Mouse (Mus musculus): Measurements from ENCODE around the gene Usp20. TPM values are rescaled to one million over a fixed set of nuclear protein-coding genes. Genes with fewer than 3 reads are reported as not detected.

Usp20 gene
- 14.6 to 22.0 TPM (median 20.3 TPM) in 4 replicates for total RNA-seq (2023)

GRCm38 (mm10) chr2:30981790-30982513, at the start of gene Usp20, which contains the start of gene BC005624:
Gene Usp20, plus strand, starts transcription at chr2:30982279.
Gene BC005624, minus strand, starts transcription at chr2:30982201.

GRCm38 (mm10) chr2:30952824-30953490, 29.1 kb upstream of the Usp20 start, which contains the start of gene Tor1b:
Gene Tor1b, plus strand, starts transcription at chr2:30952959.

GRCm38 (mm10) chr2:30967352-30968327, 14.4 kb upstream of the Usp20 start, which contains the start of gene Tor1a:
Gene Tor1a, minus strand, starts transcription at chr2:30967933.

Other genes with a start within 250 kb of the Usp20 start
- not detected in 4 replicates for gene 1700001O22Rik, start 178.6 kb upstream of the Usp20 start, total RNA-seq (2023)
- gene Ntmt1, start 174.5 kb upstream of the Usp20 start, total RNA-seq (2023): 35.5 to 46.8 TPM (median 40.4 TPM) in 4 replicates
- 32.2 to 35.5 TPM (median 33.9 TPM) in 4 replicates for gene Asb6, start 151.9 kb upstream of the Usp20 start, total RNA-seq (2023)
- gene Prrx2, start 147.3 kb upstream of the Usp20 start, total RNA-seq (2023): 0.61 TPM in 1 of 4 replicates, not detected in the others
- gene Ptges, start 52.4 kb upstream of the Usp20 start, total RNA-seq (2023): not detected in 4 replicates
- 46.9 to 52.8 TPM (median 51.6 TPM) in 4 replicates for gene Tor1b, start 29.3 kb upstream of the Usp20 start, total RNA-seq (2023)
- 44.2 to 47.0 TPM (median 46.2 TPM) in 4 replicates for gene Tor1a, start 14.3 kb upstream of the Usp20 start, total RNA-seq (2023)
- 120 to 126 TPM (median 121 TPM) in 4 replicates for gene BC005624, start 78 bp upstream of the Usp20 start, total RNA-seq (2023)
- gene Fnbp1, start 159.7 kb downstream of the Usp20 start, total RNA-seq (2023): 213 to 228 TPM (median 222 TPM) in 4 replicates
- gene Gpr107, start 170.0 kb downstream of the Usp20 start, total RNA-seq (2023): 76.7 to 94.5 TPM (median 86.0 TPM) in 4 replicates

Data from B cell, adult 62 days (primary cell).